Mouse (Mus musculus): ENCODE measurements around the gene Frmpd1. TPM values are rescaled to one million over a fixed set of nuclear protein-coding genes. Genes with fewer than 3 reads are reported as not detected.

The Frmpd1 gene
- total RNA-seq (2017): not detected in 2 replicates

GRCm38 (mm10) chr4:45184521-45185330 is at the start of gene Frmpd1:
TSS of gene Frmpd1 (plus strand) at chr4:45184875.
- no peak for ATAC-seq (ENCODE audit: extremely low read depth, insufficient number of reproducible peaks, low FRiP score, poor library complexity, severe bottlenecking)

- ATAC-seq (ENCODE audit: extremely low read depth, insufficient number of reproducible peaks, low FRiP score, poor library complexity, severe bottlenecking): no peak
Measured at GRCm38 (mm10) chr4:45137636-45138035, 47.0 kb upstream of the Frmpd1 start.

GRCm38 (mm10) chr4:45141835-45142234 is 42.8 kb upstream of the Frmpd1 start:
- no peak for ATAC-seq (ENCODE audit: extremely low read depth, insufficient number of reproducible peaks, low FRiP score, poor library complexity, severe bottlenecking)

GRCm38 (mm10) chr4:45142411-45142810 is 42.3 kb upstream of the Frmpd1 start:
- ATAC-seq (ENCODE audit: extremely low read depth, insufficient number of reproducible peaks, low FRiP score, poor library complexity, severe bottlenecking): no peak

GRCm38 (mm10) chr4:45143005-45143404 is 41.7 kb upstream of the Frmpd1 start:
- ATAC-seq (ENCODE audit: extremely low read depth, insufficient number of reproducible peaks, low FRiP score, poor library complexity, severe bottlenecking): no peak

GRCm38 (mm10) chr4:45156433-45156832 is 28.2 kb upstream of the Frmpd1 start:
- ATAC-seq (ENCODE audit: extremely low read depth, insufficient number of reproducible peaks, low FRiP score, poor library complexity, severe bottlenecking): no peak

- no peak for ATAC-seq (ENCODE audit: extremely low read depth, insufficient number of reproducible peaks, low FRiP score, poor library complexity, severe bottlenecking)
Measured at GRCm38 (mm10) chr4:45158608-45159007, 26.1 kb upstream of the Frmpd1 start.

GRCm38 (mm10) chr4:45160773-45161172 is 23.9 kb upstream of the Frmpd1 start:
- ATAC-seq (ENCODE audit: extremely low read depth, insufficient number of reproducible peaks, low FRiP score, poor library complexity, severe bottlenecking): no peak

- no peak for ATAC-seq (ENCODE audit: extremely low read depth, insufficient number of reproducible peaks, low FRiP score, poor library complexity, severe bottlenecking)
Measured at GRCm38 (mm10) chr4:45163711-45164110, 21.0 kb upstream of the Frmpd1 start.

GRCm38 (mm10) chr4:45165477-45165876 is 19.2 kb upstream of the Frmpd1 start:
- no peak for ATAC-seq (ENCODE audit: extremely low read depth, insufficient number of reproducible peaks, low FRiP score, poor library complexity, severe bottlenecking)

GRCm38 (mm10) chr4:45165955-45166354 is 18.7 kb upstream of the Frmpd1 start:
- ATAC-seq (ENCODE audit: extremely low read depth, insufficient number of reproducible peaks, low FRiP score, poor library complexity, severe bottlenecking): no peak

- ATAC-seq (ENCODE audit: extremely low read depth, insufficient number of reproducible peaks, low FRiP score, poor library complexity, severe bottlenecking): no peak
Measured at GRCm38 (mm10) chr4:45171340-45171739, 13.3 kb upstream of the Frmpd1 start.

- ATAC-seq (ENCODE audit: extremely low read depth, insufficient number of reproducible peaks, low FRiP score, poor library complexity, severe bottlenecking): no peak
Measured at GRCm38 (mm10) chr4:45183818-45184520, 706 bp upstream of the Frmpd1 start.

GRCm38 (mm10) chr4:45185331-45185669 is 625 bp downstream of the Frmpd1 start:
- ATAC-seq (ENCODE audit: extremely low read depth, insufficient number of reproducible peaks, low FRiP score, poor library complexity, severe bottlenecking): no peak

GRCm38 (mm10) chr4:45198296-45198695 is 13.6 kb downstream of the Frmpd1 start:
- ATAC-seq (ENCODE audit: extremely low read depth, insufficient number of reproducible peaks, low FRiP score, poor library complexity, severe bottlenecking): no peak

- ATAC-seq (ENCODE audit: extremely low read depth, insufficient number of reproducible peaks, low FRiP score, poor library complexity, severe bottlenecking): no peak
Measured at GRCm38 (mm10) chr4:45203283-45203682, 18.6 kb downstream of the Frmpd1 start.

GRCm38 (mm10) chr4:45207444-45207843 is 22.8 kb downstream of the Frmpd1 start:
- ATAC-seq (ENCODE audit: extremely low read depth, insufficient number of reproducible peaks, low FRiP score, poor library complexity, severe bottlenecking): no peak

- ATAC-seq (ENCODE audit: extremely low read depth, insufficient number of reproducible peaks, low FRiP score, poor library complexity, severe bottlenecking): no peak
Measured at GRCm38 (mm10) chr4:45208832-45209363, 24.2 kb downstream of the Frmpd1 start.

- ATAC-seq (ENCODE audit: extremely low read depth, insufficient number of reproducible peaks, low FRiP score, poor library complexity, severe bottlenecking): no peak
Measured at GRCm38 (mm10) chr4:45212342-45213063, 27.8 kb downstream of the Frmpd1 start.
